Mouse (Mus musculus) hindbrain, embryonic 14.5 days (tissue): ENCODE data around the gene Pnma5. TPM values are rescaled to one million over a fixed set of nuclear protein-coding genes. Genes with fewer than 3 reads are reported as not detected.

Experiments used
- ATAC-seq: fragments of 200-750 bp; cut with Nextera tagmentation; 2 replicates; pipeline ENCODE4 v1.8.0; 2017; ENCODE audit warnings: moderate number of reproducible peaks, mild to moderate bottlenecking, moderate TSS enrichment, moderate library complexity; ENCODE audit not compliant: low FRiP score
- DNase-seq: peaks from one replicate; pipeline ENCODE4 v3.0.0-alpha.2; 2015; ENCODE audit warnings: low spot score
- H3K27ac ChIP-seq: fragments of 300-500 bp; sonication (generic); 2 replicates; pipeline ENCODE4 v1.5.1; 2014; ENCODE audit warnings: mild to moderate bottlenecking, moderate library complexity
- H3K27me3 ChIP-seq: fragments of 300-500 bp; sonication (generic); 2 replicates; pipeline ENCODE4 v1.6.1; 2014; ENCODE audit warnings: mild to moderate bottlenecking, low read length, mixed read lengths; ENCODE audit not compliant: control insufficient read depth, insufficient read depth
- H3K36me3 ChIP-seq: fragments of 300-500 bp; sonication (generic); replicated peaks from 2 replicates; pipeline ENCODE4 v1.6.1; 2014; ENCODE audit not compliant: control insufficient read depth, insufficient read depth
- H3K4me1 ChIP-seq: fragments of 300-500 bp; sonication (generic); replicated peaks from 2 replicates; pipeline ENCODE4 v1.6.1; 2014; ENCODE audit warnings: antibody characterized with exemption, low read length, mixed read lengths; ENCODE audit not compliant: control insufficient read depth, insufficient read depth
- H3K4me2 ChIP-seq: fragments of 300-500 bp; sonication (generic); replicated peaks from 2 replicates; pipeline ENCODE4 v1.6.1; 2014; ENCODE audit warnings: mild to moderate bottlenecking, moderate library complexity
- H3K4me3 ChIP-seq: fragments of 300-500 bp; sonication (generic); replicated peaks from 2 replicates; pipeline ENCODE4 v1.5.1; 2014; ENCODE audit warnings: mild to moderate bottlenecking, low read length
- H3K9ac ChIP-seq: fragments of 300-500 bp; sonication (generic); 2 replicates; pipeline ENCODE4 v1.6.1; 2014
- H3K9me3 ChIP-seq: fragments of 300-500 bp; sonication (generic); 2 replicates; pipeline ENCODE4 v1.6.1; 2016; ENCODE audit warnings: low read length; ENCODE audit not compliant: control insufficient read depth
- WGBS: fragments of 180-500 bp; shearing (Covaris S2); extraction: QIAGEN DNeasy Blood & Tissue Kit; methylation state at CpG from one replicate; pipeline ENCODE4 v1.1.7; 2014; 5-methylcytosine and 5-hydroxymethylcytosine counted together
- polyA plus RNA-seq: library from polyadenylated mRNA; unstranded; fragments of >200 nt; fragmentation: Nextera tagmentation; extraction: Ambion mirVana; gene quantifications from 2 replicates; pipeline ENCODE4 v1.2.1, GENCODE M21; 2014

The Pnma5 gene
- polyA plus RNA-seq, 1 experiment from 2014 or later, result not detected

DNA sequence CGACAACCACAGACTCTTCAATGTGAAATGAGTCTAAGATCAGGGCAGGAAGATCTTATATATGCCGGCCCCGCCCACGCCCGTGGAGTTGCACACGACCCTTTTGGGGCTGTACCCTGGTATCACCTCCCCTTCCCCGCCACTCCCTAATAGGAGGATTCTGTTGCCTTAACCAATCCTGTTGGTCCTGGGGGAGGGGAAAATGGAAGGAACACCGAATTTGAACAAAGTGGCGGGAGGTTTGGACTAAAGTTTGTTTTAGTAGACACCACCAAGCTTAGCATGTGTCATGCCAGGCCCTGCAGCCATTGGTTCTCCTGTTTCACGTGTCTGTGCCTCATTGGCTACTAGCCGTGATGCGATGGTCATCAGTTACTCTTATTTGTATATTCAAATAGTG, 2.8 kb upstream of the Pnma5 start:
- Histone ChIP-seq H3K36me3 (no peaks in the 10 kb centered on the region), H3K27ac (no peak overlapping the region), H3K9ac (no peak overlapping the region), H3K27me3 (no peaks in the 10 kb centered on the region), H3K4me2 (no peak overlapping the region), H3K4me1 (no peaks in the 10 kb centered on the region), H3K9me3 (no peaks in the 10 kb centered on the region), H3K4me3 (no peak overlapping the region)
- WGBS, result 85% methylated on average over 12 of the region's 12 CpGs
- ATAC-seq (no peak), DNase-seq (no peak)

- no peak overlapping the region for H3K4me2 ChIP-seq
- ATAC-seq (no peak), DNase-seq (no peak)
- no peak overlapping the region for H3K4me3 ChIP-seq
- no peaks in the 10 kb centered on the region for H3K36me3 ChIP-seq
- H3K27ac ChIP-seq, result no peak overlapping the region
- H3K4me1 ChIP-seq, result no peaks in the 10 kb centered on the region
- no peaks in the 10 kb centered on the region for H3K27me3 ChIP-seq
- H3K9ac ChIP-seq, result no peak overlapping the region
- H3K9me3 ChIP-seq, result no peaks in the 10 kb centered on the region
- whole genome bisulfite sequencing, result 83% methylated on average over 8 of the region's 8 CpGs
These were observed 1.9 kb upstream of the Pnma5 start for GRCm38 (mm10) chrX:73038831-73039230.

GRCm38 (mm10) chrX:73012846-73013245, 24.1 kb downstream of the Pnma5 start:
- H3K36me3 ChIP-seq, result no peaks in the 10 kb centered on the region
- no peak overlapping the region for H3K4me2 ChIP-seq
- no peak for ATAC-seq
- H3K27ac ChIP-seq, result no peak overlapping the region
- no peak for DNase-seq
- 55% methylated on average over 4 of the region's 4 CpGs for WGBS
- no peaks in the 10 kb centered on the region for H3K4me1 ChIP-seq
- H3K27me3 ChIP-seq, result no peaks in the 10 kb centered on the region
- H3K9ac ChIP-seq, result no peak overlapping the region
- H3K4me3 ChIP-seq, result no peak overlapping the region
- no peaks in the 10 kb centered on the region for H3K9me3 ChIP-seq

- peak; percentile 92 for DNase-seq
- peak overlapping the region; percentile 24 for H3K4me3 ChIP-seq
- H3K4me2 ChIP-seq, result peak overlapping the region; percentile 53
- no peaks in the 10 kb centered on the region for H3K9me3 ChIP-seq
- no peaks in the 10 kb centered on the region for H3K27me3 ChIP-seq
- peak overlapping the region; percentile 47 for H3K9ac ChIP-seq
- H3K4me1 ChIP-seq, result no peaks in the 10 kb centered on the region
- peak overlapping the region; percentile 81 for H3K27ac ChIP-seq
- peak; percentile 99 for ATAC-seq
- H3K36me3 ChIP-seq, result no peaks in the 10 kb centered on the region
- WGBS, result 17% methylated on average over 24 of the region's 27 CpGs
These were observed 29.1 kb downstream of the Pnma5 start for GRCm38 (mm10) chrX:73007597-73008479.

- no peak overlapping the region for H3K4me2 ChIP-seq
- H3K27ac ChIP-seq, result no peak overlapping the region
- H3K27me3 ChIP-seq, result no peaks in the 10 kb centered on the region
- no peak overlapping the region for H3K4me3 ChIP-seq
- DNase-seq (no peak), ATAC-seq (no peak)
- no peaks in the 10 kb centered on the region for H3K4me1 ChIP-seq
- no peaks in the 10 kb centered on the region for H3K9me3 ChIP-seq
- 74% methylated on average over 4 of the region's 4 CpGs for WGBS
- H3K36me3 ChIP-seq, result no peaks in the 10 kb centered on the region
- no peak overlapping the region for H3K9ac ChIP-seq
These were observed 31.2 kb downstream of the Pnma5 start for GRCm38 (mm10) chrX:73005678-73006077.

- WGBS, result 84% methylated on average over 5 of the region's 5 CpGs
- Histone ChIP-seq H3K27ac (no peak overlapping the region), H3K9ac (no peak overlapping the region), H3K4me1 (no peaks in the 10 kb centered on the region), H3K9me3 (no peaks in the 10 kb centered on the region), H3K4me2 (no peak overlapping the region), H3K27me3 (no peaks in the 10 kb centered on the region), H3K36me3 (no peaks in the 10 kb centered on the region), H3K4me3 (no peak overlapping the region)
- DNase-seq, result no peak
- ATAC-seq, result no peak
These were observed 33.8 kb downstream of the Pnma5 start for GRCm38 (mm10) chrX:73003110-73003509.

GRCm38 (mm10) chrX:72995542-72995941, 41.4 kb downstream of the Pnma5 start:
- no peak overlapping the region for H3K4me2 ChIP-seq
- H3K4me3 ChIP-seq, result no peak overlapping the region
- no peaks in the 10 kb centered on the region for H3K4me1 ChIP-seq
- H3K27me3 ChIP-seq, result no peaks in the 10 kb centered on the region
- DNase-seq, result peak; percentile 27
- no peak for ATAC-seq
- no peaks in the 10 kb centered on the region for H3K36me3 ChIP-seq
- no peaks in the 10 kb centered on the region for H3K9me3 ChIP-seq
- H3K27ac ChIP-seq, result no peak overlapping the region
- WGBS, result 91% methylated on average over 3 of the region's 3 CpGs
- no peak overlapping the region for H3K9ac ChIP-seq

DNA sequence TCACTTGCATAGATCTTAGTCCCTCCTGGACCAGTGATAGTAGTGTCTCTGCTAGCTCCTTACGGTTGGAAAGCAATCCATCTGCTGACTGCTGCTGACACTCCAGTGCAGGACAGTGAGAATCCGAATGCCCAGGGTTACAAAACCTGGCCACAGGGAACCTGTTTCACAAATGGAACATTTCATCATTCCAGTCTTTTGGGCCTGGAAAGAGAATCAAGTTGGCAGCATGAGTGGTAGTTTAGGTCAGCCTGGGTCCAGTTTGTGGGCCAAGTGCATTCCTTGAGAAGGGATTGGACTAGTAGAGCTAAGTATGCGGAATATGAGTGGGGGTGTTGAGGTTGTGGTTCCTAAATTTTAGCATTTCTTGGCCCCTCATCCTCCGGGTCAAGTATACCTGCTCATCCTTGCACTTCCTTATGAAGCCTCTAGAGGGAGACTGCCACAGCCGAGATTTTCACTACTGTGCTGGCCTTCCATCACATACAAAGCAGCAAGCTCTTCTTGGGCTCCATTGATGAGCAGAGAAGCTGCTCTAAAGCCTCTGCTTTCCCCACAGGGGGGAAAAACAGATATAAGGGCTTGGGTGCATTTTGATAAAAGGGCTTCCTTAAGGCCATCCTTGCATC, 44.5 kb downstream of the Pnma5 start:
- Histone ChIP-seq H3K27me3 (0 out of 2 replicates have a peak, but pooled peaks cover 6% of the 10 kb centered on the region), H3K27ac (no peak overlapping the region), H3K4me1 (no peaks in the 10 kb centered on the region), H3K36me3 (no peaks in the 10 kb centered on the region), H3K4me3 (no peak overlapping the region), H3K4me2 (no peak overlapping the region), H3K9me3 (no peaks in the 10 kb centered on the region), H3K9ac (no peak overlapping the region)
- 65% methylated on average over 5 of the region's 5 CpGs for WGBS
- DNase-seq (no peak), ATAC-seq (no peak)

DNA sequence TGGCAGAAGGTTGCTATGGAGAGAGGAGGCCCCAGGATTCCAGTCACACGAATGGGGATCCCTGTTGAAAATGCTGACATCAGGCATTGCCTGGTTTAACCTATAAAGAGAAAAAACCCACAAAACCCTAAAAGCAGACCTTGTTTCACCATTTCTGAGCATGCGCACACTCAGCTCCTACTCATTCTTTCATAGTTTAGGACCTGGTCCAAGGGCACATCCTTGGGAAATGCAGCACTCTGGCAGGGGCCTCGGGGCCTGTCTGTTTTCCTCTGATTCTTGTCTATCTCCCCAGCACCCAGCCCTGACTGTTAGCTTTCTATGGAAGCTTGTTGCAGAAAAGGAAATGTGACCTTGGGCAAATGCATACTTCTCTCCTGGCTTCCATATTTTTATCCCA, 46.3 kb downstream of the Pnma5 start:
- ATAC-seq (no peak), DNase-seq (no peak)
- Histone ChIP-seq H3K27me3 (peaks cover 14% of the 10 kb centered on the region), H3K4me2 (no peak overlapping the region), H3K27ac (no peak overlapping the region), H3K4me3 (no peak overlapping the region), H3K9me3 (no peaks in the 10 kb centered on the region), H3K9ac (no peak overlapping the region), H3K4me1 (no peaks in the 10 kb centered on the region), H3K36me3 (no peaks in the 10 kb centered on the region)
- WGBS, result 69% methylated on average over 3 of the region's 3 CpGs
